Mouse (Mus musculus): Measurements from ENCODE around the gene Pdk3. TPM values are rescaled to one million over a fixed set of nuclear protein-coding genes. Genes with fewer than 3 reads are reported as not detected.

Pdk3 gene
- total RNA-seq, 2 experiments from 2014 or later: 13.5 to 14.5 TPM

Other genes with a start within 250 kb of the Pdk3 start
- 10 to 100 TPM; 10.4 to 11.6 TPM for gene Pola1, start 200.0 kb downstream of the Pdk3 start, total RNA-seq (2021)
- gene Pcyt1b, start 177.3 kb downstream of the Pdk3 start, total RNA-seq (2021): under 1 TPM; 0.41 to 0.69 TPM
- gene AU015836, start 136.5 kb upstream of the Pdk3 start, total RNA-seq (2021): not detected

Data from heart, postnatal 10 days (tissue).